Mouse (Mus musculus): Measurements from ENCODE around the gene Slc25a10.

Gene Slc25a10

GRCm38 (mm10) chr11:120547469-120547868 lies 55.8 kb downstream of the Slc25a10 start:
- peak in 1 of 2 experiments; percentile 39 for DNase-seq

- DNase-seq: no peak
Measured at GRCm38 (mm10) chr11:120548214-120548613, 56.6 kb downstream of the Slc25a10 start.

GRCm38 (mm10) chr11:120548786-120549167 lies 57.1 kb downstream of the Slc25a10 start:
- no peak for DNase-seq

All from kidney, postnatal 4 days (tissue).